Mouse (Mus musculus) urinary bladder, adult 18-20 months (tissue): Measurements from ENCODE around the gene Lypd6.

ENCODE experiments used
- DNase-seq, 2 experiments: peaks; one replicate each; pipeline ENCODE4 v3.0.0; 2022; ENCODE audit warnings: low spot score in 2 of 2, mixed read lengths in 2 of 2

Gene Lypd6

DNA sequence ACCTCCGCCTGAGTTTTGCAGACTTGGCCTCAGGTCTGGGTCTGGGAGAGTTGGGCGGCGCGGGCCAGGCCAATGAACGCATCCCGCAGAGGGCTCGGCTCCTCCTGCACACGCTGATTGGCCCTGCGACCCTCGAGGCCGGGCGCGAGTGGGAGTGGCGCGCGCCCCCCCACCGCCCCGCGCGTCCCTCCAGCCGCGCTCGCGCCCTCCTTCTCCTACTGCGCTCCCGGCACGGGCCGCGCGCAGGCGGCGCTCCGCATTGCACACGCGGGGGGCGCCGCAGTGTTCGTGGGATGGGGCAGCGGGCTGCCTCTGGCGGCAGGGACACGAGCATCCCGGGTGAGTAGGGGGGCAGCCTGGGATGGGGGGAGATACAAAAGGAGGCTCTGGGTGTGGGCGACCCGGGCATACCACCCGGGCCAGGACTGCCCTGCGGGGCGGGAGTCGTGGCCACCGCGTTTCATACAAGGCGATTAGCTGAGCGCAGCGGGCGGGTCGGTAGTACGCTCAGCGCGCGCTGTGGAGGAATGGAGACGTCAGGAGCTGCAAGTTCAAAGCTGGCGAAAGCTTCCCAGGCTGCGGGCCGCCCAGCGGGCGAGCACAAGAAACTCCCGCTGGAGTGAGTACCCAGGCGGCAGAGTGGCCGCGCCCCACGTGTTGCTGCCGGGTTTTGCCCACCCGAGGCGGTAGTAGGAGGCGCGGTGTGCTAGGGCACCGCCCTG lies at the start of gene Lypd6:
Lypd6 (plus strand) TSS at position 184 of the 722 bp plus-strand sequence.
- DNase-seq: peak; percentile 45 to 53

DNA sequence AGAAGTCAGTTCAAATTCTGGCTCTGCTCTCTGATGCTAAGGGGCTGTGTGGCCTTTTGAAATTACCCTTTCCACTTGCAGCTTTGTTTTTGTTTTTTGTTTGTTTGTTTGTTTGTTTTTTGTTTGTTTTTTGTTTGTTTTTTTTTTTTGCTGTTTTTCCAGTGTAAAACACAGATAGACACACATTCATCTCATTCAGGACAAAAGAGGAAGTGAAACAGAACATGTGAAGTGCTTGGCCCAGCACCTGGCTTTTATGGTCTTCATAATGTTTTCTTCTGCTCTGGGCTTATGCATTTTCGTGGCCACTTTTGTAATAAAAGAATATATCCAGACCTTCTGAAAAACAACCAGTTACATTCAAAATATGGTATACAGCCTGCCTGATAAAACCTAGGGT lies 46.8 kb upstream of the Lypd6 start:
- no peak for DNase-seq

DNA sequence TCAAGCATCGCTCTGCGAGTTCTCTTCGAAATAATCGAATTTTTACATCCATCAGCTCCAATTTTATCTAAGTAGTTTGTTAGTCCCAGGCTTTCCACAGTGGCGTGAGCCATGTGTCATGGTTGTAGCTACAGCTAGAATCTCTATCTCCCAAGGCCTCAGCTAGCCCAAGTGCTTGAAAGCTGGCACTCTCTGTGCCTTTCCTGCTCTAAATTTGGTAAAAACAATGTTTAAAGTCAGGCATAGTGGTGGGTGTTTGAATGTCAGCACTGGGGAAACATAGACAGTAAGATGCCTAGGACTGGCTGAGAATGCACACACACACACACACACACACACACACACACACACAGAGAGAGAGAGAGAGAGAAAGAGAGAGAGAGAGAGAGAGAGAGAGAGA lies 40.7 kb upstream of the Lypd6 start:
- no peak for DNase-seq

DNA sequence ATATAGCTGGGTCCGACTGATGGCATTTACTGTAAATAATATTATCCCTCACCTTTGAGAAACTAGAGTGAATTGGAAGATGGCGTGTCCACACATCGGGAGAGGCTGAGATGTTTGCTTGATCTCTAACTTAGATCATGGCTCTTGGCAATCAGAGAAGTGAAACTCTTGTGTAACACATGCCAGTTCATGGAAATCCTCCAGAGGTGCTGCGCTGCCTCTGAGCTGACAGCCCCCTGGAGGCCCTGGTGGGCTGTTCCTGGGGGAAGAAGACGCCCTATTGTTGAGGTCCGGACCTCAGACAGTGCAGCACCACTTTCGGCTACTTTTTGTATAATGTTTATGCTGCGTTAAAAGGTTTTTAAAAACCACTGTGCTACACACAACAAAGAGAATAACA lies 37.3 kb upstream of the Lypd6 start:
- no peak for DNase-seq

DNA sequence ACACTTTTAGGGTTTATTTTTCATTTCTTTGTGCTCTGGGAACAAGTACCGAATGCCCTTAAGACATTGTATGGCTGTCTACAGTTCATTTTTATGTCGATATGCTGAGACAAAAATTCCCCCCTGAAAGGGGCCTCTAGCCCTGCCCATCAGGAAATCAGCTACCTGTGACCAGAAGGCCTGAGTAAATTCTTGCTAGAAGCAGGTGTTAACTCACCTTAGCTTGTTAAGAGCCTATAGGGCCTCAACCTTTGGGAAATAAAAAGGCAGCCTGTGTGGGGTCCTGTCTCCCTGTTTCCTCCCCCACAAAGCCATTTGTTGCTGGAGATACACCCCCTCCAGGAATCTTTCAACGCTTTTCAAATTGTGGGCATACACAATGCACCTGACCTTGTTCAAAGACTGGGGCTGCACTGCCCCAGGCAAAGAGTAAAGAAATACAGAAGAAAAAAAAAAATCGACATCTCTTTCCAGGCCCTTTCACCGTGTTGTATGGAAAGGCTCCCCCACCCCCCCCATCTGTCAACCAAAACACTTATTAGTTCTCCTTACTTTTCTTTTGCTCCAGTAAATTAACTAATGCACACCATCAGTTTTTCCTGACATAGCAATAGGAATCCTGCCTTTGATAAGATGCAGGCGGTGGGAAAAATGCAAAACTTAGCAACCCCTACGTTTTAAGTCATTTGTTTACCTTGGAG lies 21.9 kb upstream of the Lypd6 start:
- DNase-seq: no peak

DNA sequence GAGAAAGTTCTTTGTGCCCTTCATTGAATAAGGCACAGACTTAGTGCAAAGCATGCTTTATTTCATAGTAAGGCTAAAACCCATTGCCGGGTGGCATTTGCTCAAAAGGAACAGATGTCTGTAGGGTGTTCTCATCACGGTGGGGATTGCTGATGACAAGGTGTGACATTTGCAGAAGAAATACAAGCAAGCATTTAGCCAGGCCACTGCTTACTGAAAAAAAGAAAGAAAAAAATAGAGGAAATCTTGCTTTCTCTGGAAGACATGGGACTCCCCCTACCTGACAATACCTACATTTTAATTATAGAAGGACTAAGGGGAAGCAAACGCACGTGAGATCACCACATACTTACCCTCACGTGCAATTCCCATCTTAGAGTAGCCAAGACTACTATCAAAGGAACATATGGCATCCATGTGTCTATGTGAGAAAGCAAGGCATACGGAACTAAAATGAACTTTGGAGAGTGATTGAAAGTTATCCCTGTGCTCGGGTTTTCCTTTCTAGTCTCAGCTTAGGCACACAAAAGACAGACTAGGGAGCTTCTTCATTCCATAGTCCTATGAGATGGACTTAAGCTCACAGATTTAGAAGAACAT lies 21.3 kb upstream of the Lypd6 start:
- no peak for DNase-seq

DNA sequence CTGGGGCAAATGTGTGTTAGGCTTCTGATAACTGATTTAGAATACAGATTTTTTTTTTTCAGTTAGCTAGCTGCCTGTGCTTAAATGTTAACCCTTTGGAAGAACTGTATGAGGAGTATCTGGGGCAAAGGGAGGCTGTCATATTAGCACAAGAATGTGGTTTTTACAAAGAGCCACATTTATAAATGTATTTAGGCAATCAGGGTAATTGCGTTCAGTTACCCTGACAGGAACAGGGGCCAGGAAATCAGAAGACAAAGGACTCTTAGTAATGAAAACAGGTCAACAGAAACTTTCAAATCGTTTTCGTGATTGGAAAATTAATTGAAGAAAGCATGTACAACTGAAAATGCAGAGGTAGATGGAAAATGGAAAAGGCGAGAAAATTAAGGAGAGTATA lies 20.4 kb upstream of the Lypd6 start:
- no peak for DNase-seq

DNA sequence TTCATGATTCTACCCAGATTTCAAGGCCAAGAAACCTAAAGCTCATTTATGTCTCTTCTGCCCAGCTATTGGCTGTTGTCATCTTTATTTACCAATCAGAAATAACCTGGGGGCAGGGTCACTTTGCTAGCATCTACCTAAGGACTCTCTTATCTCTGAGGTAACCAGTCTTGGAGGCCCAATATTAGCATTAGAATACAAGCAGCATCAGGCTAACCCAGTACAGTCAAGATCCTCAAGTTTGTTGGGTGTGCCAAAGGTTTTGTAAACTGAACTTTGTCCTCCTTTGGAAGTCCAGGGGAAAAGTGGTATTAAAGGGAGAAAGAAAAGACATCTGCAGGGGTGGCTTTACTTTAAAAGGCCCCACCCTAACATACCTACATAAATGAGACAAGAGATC lies 17.8 kb upstream of the Lypd6 start:
- DNase-seq: no peak

DNA sequence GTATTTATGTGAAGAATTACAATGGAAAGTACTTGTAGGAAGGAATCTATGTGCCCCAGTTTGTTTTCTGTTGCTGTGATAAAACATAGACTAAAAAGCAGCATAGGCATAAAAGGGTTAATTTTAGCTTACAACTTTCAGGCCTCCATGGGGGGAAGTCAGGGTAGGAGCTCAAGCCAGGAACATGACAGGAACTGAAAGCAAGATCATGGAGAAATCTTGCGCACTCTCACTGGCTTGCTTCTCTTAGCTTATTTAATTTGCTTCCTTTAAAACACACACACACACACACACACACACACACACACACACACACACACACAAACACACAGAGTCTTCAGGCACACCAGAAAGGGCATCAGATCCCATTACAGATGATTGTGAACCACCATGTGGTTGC lies 12.3 kb upstream of the Lypd6 start:
- no peak for DNase-seq

DNA sequence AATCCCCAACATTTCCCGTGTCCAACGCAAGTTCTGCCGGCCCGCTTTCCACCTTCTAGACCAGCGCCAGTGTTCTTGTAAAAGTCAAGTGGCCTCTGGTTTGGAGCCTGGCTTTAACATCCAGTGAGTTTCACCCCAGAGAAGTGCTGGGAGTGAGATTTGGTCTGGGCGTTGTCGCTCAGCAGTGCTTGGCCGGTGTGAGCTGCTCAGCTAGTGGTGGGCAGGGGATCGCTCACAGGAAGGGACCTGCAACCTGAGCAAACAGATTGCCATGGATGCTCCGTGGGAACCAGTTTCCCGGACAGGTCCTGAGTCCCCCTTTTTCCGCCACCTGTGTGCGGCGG lies 355 bp upstream of the Lypd6 start:
- peak in 1 of 2 experiments; percentile 46 for DNase-seq

DNA sequence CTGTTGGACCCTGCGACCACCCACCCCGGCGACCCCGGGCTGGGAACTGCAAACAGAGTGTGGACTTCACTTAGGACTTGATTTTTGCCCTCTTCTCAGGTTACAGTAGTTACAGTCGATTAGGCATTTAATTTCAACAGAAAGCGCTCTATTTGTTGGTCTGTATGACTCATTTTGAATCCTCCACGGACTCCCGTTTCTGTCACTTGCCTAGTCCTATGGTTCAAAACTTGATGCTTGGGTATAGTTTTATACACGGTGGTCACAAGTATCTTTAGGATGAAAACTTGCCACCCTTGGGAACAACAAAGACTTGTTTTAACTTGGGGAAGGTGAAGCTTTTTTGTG lies 713 bp downstream of the Lypd6 start:
- DNase-seq: no peak

DNA sequence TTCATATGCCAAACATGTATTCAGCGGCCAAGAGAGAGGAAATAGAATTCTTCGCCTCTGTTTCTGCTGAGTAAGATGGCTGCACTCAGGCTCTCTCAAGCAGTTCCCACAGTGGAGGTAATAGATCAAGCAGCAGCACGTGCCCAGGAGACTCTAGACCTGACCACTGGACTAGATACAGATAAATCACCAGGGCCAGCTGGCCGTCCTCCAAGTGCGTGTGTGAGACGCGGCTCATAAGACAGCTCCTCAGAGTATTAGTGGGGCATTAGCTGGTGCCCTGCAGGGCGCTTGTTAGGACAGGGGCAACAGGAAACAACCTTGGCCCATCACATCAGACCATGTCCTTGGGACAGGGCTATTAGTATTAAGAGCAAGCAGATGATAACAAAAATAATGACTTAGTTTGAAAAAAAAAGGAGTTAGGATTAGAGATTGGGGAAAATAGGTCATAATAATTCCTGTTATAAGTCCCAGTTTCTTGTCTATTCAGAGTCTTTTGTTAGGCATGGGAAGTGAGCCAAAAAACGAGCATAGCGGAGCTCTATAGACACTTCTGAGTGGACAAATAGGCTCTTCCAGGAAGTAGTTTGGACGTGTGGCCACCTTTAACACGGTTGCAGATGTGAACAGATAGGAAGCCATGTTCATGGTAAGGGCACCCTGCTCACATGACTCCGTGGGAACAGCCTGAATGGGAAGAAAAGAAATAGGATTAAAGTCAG lies 3.5 kb downstream of the Lypd6 start:
- no peak for DNase-seq

DNA sequence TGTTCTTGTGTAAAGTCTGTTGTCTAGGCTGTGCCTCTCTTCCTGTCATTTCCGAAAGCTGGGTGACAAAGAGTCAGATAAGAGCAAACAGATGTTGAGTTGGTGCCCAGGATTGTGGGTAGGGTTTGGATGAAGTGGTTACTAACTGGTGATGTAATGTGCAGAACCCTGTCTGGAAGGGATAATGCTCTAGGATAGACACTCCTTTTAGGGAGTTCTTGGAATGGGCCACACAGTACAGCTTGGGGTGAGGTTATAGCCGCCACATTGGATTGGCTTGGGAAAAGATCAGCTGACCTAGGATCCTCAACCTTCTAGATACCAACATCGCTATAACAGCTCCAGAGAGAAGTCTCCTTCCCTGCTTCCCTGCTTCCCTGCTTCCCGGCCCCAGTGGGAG lies 5.9 kb downstream of the Lypd6 start:
- DNase-seq: no peak

DNA sequence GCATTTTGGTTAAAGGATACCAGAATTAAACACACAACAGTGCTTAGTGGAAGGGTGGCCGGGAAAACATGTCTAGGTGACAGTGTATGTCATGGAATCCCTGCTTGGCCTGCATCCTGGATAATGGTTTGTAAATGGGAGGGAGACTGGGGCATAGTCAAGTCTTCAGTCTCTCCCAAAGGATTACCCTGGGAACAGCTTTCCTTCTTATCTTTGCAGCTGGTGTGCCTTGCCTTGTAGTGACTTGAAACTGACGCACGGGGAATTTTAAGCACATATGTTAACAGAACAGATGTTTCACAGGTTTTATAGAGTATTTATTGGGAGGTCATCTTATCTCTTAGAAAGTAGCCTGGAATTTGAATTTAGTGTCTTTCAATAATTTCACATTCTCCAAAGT lies 18.5 kb downstream of the Lypd6 start:
- DNase-seq: no peak

DNA sequence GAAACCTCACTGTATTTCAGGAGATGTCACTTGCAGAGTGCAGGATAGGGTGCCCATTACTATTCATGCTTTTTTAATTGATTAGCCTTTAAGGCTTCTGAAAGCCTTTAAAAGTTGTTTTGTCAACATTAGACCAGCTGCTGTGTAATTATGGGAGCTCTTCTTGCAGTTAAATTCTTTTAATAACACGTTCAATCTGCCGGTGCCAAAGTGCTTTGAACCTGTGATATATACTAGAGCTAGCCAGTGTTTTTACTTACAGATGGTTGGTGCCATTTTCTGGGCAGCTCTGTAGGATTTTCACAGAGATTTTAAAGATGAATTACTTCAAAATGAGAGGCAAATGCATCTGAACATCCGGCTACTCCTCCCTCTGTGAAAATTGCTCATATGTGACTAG lies 21.5 kb downstream of the Lypd6 start:
- DNase-seq: no peak

DNA sequence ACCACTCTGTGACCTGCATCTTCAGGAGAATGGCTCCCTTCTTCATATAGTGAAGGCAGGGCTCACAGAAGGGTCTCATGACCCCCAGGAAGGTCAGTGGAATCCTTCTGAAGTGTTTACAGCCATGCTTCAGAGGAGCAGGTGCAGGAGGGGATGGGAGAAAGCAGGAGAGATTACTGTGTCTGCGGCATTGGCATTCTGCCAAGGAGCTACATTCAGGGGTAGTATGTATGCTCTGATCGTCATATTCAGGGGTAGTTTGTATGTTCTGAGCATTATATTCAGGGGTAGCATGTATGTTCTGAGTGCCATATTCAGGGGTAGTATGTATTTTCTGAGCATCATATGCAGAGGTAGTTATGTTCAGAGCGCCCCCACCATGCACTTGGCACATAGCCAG lies 30.1 kb downstream of the Lypd6 start:
- no peak for DNase-seq

DNA sequence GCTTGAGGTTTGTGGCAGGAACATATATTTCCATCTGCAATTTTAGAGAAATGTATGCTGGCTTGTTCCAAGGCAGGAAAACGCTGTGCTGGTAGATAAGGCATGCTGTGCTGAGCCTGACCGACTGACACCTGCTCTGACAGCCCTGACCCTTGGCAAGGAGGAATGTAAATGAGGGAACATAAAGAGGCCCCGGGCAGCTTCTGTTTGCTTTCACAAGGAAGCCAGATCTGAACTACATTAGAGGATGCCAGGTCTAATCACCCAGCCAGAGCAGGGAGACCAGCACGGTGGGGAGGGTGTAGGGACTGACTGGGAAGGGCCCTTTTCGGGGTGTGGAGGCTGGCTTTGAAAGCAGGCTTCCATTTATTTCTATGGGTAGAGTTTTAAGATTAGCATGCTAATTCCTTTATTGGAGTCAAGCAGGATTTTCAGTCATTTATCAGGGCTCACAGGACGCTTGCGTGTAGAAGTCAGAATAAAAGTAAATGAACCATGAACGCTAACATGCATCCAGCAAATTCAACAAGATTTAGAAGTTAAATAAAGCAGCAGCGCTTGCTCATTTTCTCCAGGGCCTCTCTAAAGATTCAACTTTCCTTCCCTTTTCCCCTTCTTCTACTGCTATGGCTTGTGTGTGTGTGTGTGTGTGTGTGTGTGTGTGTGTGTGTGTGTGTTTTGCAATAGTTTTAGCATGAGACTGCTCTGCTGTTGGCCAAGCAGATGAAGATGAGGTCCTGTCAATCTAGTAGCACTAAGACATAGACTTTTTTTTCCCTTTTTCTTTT lies 34.3 kb downstream of the Lypd6 start:
- no peak for DNase-seq

DNA sequence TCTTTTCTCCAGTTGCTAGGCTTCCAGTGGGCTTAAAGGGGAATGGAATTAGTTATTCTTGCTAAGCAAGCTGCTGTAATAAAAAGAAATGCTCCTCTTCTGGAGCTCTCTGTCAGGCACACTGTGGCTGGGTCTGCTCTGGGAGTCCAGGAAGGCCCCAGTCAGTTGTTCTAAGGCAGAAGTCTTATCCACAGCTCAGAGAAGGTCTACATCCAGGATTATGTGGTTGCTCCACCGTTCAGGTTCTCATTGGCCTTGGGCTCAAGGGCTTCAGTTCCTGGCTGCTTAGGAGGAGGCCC lies 34.9 kb downstream of the Lypd6 start:
- no peak for DNase-seq

DNA sequence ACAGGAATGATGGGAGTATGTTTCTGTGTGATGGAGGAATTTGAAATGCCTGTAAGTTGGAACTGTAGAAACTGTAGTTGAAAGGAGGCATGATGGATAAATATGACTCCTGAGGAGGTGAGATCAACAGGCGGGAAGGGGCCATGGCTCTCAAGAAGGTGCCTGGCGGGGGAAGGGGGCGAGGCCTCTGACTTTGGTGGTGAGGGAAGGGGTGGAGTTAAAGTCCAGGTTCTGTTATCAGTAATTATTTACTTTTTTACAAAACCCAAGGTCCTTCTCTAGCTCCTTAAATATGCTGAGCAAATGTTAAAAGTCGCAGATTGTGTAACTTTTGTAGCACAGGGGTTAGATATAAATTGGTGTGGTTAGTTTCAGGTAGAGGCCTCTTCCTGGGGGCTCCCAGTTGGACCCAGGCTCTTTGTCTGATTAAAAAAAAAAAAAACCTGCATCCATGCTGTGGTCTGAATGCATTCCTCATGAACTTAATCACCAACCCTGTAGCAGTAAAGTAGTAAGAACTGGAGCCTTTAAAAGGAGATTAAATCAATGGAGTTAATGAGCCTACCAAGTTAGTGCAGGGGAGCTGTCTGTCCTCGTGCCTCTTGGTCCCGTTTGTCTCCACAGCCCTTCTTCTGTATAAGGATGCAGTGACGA lies 37.7 kb downstream of the Lypd6 start:
- DNase-seq: no peak

DNA sequence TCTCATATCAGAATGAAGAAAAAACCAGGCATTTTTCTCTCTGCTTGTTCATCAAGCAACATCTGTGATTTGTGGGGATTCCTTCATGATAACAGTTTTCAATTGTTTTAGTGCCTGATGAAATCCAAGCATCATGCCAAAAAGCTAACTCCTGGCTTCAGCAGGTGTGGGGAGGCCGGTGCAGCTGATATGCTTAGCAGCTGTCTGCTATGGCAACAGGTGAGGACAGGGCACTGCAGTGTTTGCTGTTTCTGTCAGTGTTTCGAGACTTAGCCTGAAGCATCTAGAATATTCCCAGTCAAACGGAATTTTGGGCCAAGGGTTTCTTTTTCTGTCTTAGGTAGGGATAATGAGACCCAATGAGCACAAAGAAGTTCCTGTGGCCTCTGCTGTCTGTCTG lies 39.4 kb downstream of the Lypd6 start:
- DNase-seq: no peak

DNA sequence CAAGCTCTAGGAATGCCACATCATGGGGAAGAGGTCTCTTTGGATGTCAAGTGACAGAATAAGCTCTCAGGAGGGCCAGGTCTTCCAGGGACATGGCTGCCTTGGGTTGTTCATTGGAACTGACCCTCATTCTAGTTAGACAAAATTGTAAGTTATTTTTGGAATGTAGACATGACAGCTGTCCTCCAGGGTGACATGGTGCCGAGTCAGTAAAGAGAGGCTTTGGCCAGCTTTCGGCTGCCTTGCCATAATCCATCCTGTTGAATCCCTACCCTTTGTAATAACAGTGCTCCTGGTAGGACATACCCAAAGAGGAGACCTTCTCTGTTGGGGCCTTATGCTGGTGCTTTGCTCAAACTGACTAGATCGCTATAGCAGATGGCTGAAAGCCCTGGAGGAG lies 39.8 kb downstream of the Lypd6 start:
- DNase-seq: no peak

DNA sequence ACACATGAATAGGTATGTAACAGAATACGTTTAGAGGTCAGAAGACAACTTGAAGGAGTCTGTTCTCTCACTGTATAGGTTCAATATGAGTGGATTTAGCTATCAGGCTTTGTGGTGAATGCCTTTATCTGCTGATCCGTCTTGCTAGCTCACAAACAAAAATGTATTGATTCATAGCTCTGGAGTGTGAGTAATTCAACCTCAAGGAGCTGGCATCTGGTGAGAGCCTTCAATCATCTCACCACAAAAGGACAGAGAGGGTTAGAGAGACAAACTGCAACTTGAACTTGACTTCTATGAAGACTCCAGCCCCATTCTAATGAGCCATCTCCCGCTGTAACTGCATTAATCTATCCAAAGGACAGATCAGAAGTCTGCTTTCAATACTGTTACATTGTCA lies 40.6 kb downstream of the Lypd6 start:
- DNase-seq: no peak
